Mouse (Mus musculus): ENCODE measurements around the gene Cdkl1.

GRCm38 (mm10) chr12:69751864-69752341 lies 39.2 kb downstream of the Cdkl1 start:
- no peak for TF ChIP-seq CTCF (IDR thresholded peaks at IDR 0.05; ENCODE audit: control insufficient read depth, insufficient read depth, insufficient read length)
- no peak for TF ChIP-seq MAX (IDR thresholded peaks at IDR 0.05)
- no peak for TF ChIP-seq MYOD1 (IDR thresholded peaks at IDR 0.05; ENCODE audit: control insufficient read depth, insufficient read length, low read depth)
- no peak for TF ChIP-seq MYOG (IDR thresholded peaks at IDR 0.05; ENCODE audit: control insufficient read depth, extremely low read depth, insufficient read length)

Data from C2C12 (cell line).